Mouse (Mus musculus) stomach, postnatal 0 days (tissue): Measurements from ENCODE around the gene Phf3.

Experiments
- CTCF ChIP-seq: IDR thresholded peaks from 2 replicates; pipeline ENCODE4 v1.5.1; 2016; ENCODE audit warnings: antibody characterized with exemption, low read depth, mild to moderate bottlenecking, moderate library complexity
- EP300 ChIP-seq: optimal IDR thresholded peaks from 2 replicates; pipeline ENCODE3; 2016; ENCODE audit warnings: antibody characterized with exemption

DNA sequence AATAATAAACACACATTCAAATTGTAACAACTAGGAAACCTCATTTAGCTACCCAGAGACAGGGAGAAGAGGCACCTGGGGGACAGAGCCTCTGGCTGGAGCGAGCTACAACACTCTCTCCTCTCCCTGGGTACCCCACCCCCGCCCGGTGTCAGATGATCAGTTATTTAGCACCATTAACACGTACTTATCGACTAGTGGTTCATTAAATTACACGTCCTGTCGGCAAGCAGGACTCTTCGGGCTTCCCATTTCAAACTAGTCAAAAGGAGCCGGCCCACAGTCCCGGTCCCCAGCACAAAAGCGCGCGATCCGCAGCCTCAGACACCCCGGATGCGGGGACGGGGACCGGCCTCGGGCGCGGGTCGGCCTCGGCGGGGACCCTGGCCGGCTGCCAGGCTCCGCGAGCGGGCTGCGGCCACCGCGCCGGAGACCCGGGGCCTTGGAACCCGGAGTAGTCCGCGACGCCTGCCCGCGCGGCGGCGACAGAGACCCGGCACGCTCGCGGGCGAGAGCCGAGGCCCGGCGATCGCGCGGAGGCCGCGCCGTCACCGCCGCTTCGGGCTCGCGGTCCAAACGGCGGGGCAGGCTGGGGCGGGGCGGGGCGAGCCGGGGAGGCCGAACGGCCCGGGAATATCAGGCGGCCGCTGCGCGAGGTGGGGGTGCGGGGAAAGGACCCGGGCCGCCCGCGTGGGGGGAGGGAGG lies 733 bp downstream of the Phf3 start:
- no peak for TF ChIP-seq CTCF
- no peak for TF ChIP-seq EP300
